Mouse (Mus musculus): ENCODE measurements around the gene Copz2.
"Not testable (repeated sequence)": the region's sequence is repeated elsewhere in the genome, so short reads cannot be mapped to it uniquely, and the experiment has no call there.

The Copz2 gene

GRCm38 (mm10) chr11:96828881-96829280, 20.8 kb upstream of the Copz2 start:
- DNase-seq (ENCODE audit: extremely low spot score, low spot score) = no peak

- peak; percentile 85 for DNase-seq (ENCODE audit: extremely low spot score, low spot score)
Measured at GRCm38 (mm10) chr11:96829403-96829812, 20.3 kb upstream of the Copz2 start.

- DNase-seq (ENCODE audit: extremely low spot score, low spot score) = peak; percentile 96
Measured at GRCm38 (mm10) chr11:96829813-96830538, 19.7 kb upstream of the Copz2 start, which contains the start of gene Nfe2l1. Gene Nfe2l1, minus strand, starts transcription at chr11:96829968.

- no peak for DNase-seq (ENCODE audit: extremely low spot score, low spot score)
Measured at GRCm38 (mm10) chr11:96830539-96831216, 19.0 kb upstream of the Copz2 start.

- DNase-seq (ENCODE audit: extremely low spot score, low spot score) = no peak
Measured at GRCm38 (mm10) chr11:96831516-96831915, 18.2 kb upstream of the Copz2 start.

GRCm38 (mm10) chr11:96832541-96832940, 17.1 kb upstream of the Copz2 start:
- no peak for DNase-seq (ENCODE audit: extremely low spot score, low spot score)

GRCm38 (mm10) chr11:96832973-96833372, 16.7 kb upstream of the Copz2 start:
- no peak for DNase-seq (ENCODE audit: extremely low spot score, low spot score)

GRCm38 (mm10) chr11:96834127-96834526, 15.5 kb upstream of the Copz2 start:
- no peak for DNase-seq (ENCODE audit: extremely low spot score, low spot score)

GRCm38 (mm10) chr11:96837298-96837697, 12.4 kb upstream of the Copz2 start:
- DNase-seq (ENCODE audit: extremely low spot score, low spot score) = no peak

- no peak for DNase-seq (ENCODE audit: extremely low spot score, low spot score)
Measured at GRCm38 (mm10) chr11:96838341-96838740, 11.3 kb upstream of the Copz2 start.

GRCm38 (mm10) chr11:96839428-96839827, 10.2 kb upstream of the Copz2 start:
- DNase-seq (ENCODE audit: extremely low spot score, low spot score) = no peak

- no peak for DNase-seq (ENCODE audit: extremely low spot score, low spot score)
Measured at GRCm38 (mm10) chr11:96839877-96840276, 9.8 kb upstream of the Copz2 start.

- no peak for DNase-seq (ENCODE audit: extremely low spot score, low spot score)
Measured at GRCm38 (mm10) chr11:96840290-96840689, 9.4 kb upstream of the Copz2 start.

- DNase-seq (ENCODE audit: extremely low spot score, low spot score) = no peak
Measured at GRCm38 (mm10) chr11:96843627-96844026, 6.0 kb upstream of the Copz2 start.

GRCm38 (mm10) chr11:96847240-96847639, 2.4 kb upstream of the Copz2 start:
- peak; percentile 34 for DNase-seq (ENCODE audit: extremely low spot score, low spot score)

GRCm38 (mm10) chr11:96848694-96849093, 976 bp upstream of the Copz2 start:
- DNase-seq (ENCODE audit: extremely low spot score, low spot score) = no peak

- DNase-seq (ENCODE audit: extremely low spot score, low spot score) = not testable (repeated sequence)
Measured at GRCm38 (mm10) chr11:96849145-96849544, 525 bp upstream of the Copz2 start.

GRCm38 (mm10) chr11:96857446-96857845, 7.8 kb downstream of the Copz2 start:
- DNase-seq (ENCODE audit: extremely low spot score, low spot score) = no peak

- no peak for DNase-seq (ENCODE audit: extremely low spot score, low spot score)
Measured at GRCm38 (mm10) chr11:96859635-96860034, 10.0 kb downstream of the Copz2 start.

- peak; percentile 92 for DNase-seq (ENCODE audit: extremely low spot score, low spot score)
Measured at GRCm38 (mm10) chr11:96860564-96860963, 10.9 kb downstream of the Copz2 start.

GRCm38 (mm10) chr11:96861446-96861845, 11.8 kb downstream of the Copz2 start:
- DNase-seq (ENCODE audit: extremely low spot score, low spot score) = no peak

GRCm38 (mm10) chr11:96861878-96862289, 12.2 kb downstream of the Copz2 start:
- peak; percentile 99 for DNase-seq (ENCODE audit: extremely low spot score, low spot score)

GRCm38 (mm10) chr11:96862534-96862933, 12.9 kb downstream of the Copz2 start:
- no peak for DNase-seq (ENCODE audit: extremely low spot score, low spot score)

Data from neural tube, embryonic 10.5 days (tissue).